31 mouse cellular contexts compared by ENCODE assay signal in the genomic region with DNA sequence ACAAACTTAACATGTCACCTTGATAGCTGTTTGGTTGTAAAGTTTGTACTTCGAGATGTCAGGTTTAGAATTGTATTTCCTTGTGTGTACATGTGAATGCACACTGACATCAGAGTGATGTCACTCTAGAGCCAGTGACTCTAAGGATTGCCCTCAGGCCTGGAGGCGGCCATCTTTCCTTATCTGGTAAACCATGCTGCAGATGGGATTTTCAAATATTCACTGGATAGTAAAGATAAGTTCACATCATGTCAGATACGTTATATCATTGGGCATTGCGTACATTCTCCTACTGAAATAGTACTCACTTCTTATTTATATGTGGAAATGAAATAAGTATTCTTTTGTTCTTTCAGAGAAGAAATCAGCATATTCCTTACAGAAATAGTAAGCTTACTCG. TPM values are rescaled to one million over a fixed set of nuclear protein-coding genes. Genes with fewer than 3 reads are reported as not detected.
A peak's percentile ranks its signal among the peaks of the same experiment; 100 is the strongest.
DNase-seq lines count a peak whose midpoint lies in the region; ATAC-seq and TF ChIP-seq lines count a peak whose summit lies in the region.
"Had no signal": no experiment of that assay in that cellular context is flagged by ENCODE, and none has a peak within 500 bp of the region (broad histone marks: within the 10 kb centered on the region; RNA-seq: fewer than 3 reads in every experiment).

No protein-coding gene starts in this region.

- H3K9me3 ChIP-seq in stomach, embryonic 15.5 days: no peaks in the 10 kb centered on the region
- no peaks in the 10 kb centered on the region for H3K9me3 ChIP-seq in stomach, postnatal 0 days (ENCODE audit: control insufficient read depth, low read length)
- no peaks in the 10 kb centered on the region for H3K9me3 ChIP-seq in liver, embryonic 11.5 days (ENCODE audit: control insufficient read depth, low read length)
- no peaks in the 10 kb centered on the region for H3K9me3 ChIP-seq in liver, embryonic 16.5 days (replicated peaks; ENCODE audit: control insufficient read depth, low read length)
- H3K9me3 ChIP-seq in lung, postnatal 0 days (ENCODE audit: low read length): no peaks in the 10 kb centered on the region
- H3K9me3 ChIP-seq in forebrain, embryonic 10.5 days: no peaks in the 10 kb centered on the region
- H3K9me3 ChIP-seq: embryonic facial prominence, embryonic 12.5 days; forebrain, embryonic 12.5 days; heart, embryonic 13.5 days; hindbrain, embryonic 10.5 days; hindbrain, embryonic 15.5 days; kidney, embryonic 15.5 days; midbrain, embryonic 12.5 days; neural tube, embryonic 12.5 days had no signal

- intact Hi-C loops in gastrocnemius, adult 2 months (cut with DNase I): no loop called here

- H3K4me3 ChIP-seq in stomach, embryonic 15.5 days (replicated peaks): no peak overlapping the region
- H3K4me3 ChIP-seq in stomach, postnatal 0 days (ENCODE audit: low read depth, low read length): no peak overlapping the region
- no peak overlapping the region for H3K4me3 ChIP-seq in liver, embryonic 11.5 days (ENCODE audit: low read depth, low read length)
- H3K4me3 ChIP-seq in liver, embryonic 16.5 days (ENCODE audit: low read depth, low read length): no peak overlapping the region
- no peak overlapping the region for H3K4me3 ChIP-seq in lung, postnatal 0 days (ENCODE audit: low read depth, low read length)
- H3K4me3 ChIP-seq in forebrain, embryonic 10.5 days: no peak overlapping the region
- no peak overlapping the region for H3K4me3 ChIP-seq in gastrocnemius, adult 2 months
- H3K4me3 ChIP-seq: embryonic facial prominence, embryonic 12.5 days; forebrain, embryonic 12.5 days; heart, embryonic 13.5 days; hindbrain, embryonic 10.5 days; hindbrain, embryonic 15.5 days; kidney, embryonic 15.5 days; layer of hippocampus, adult 2 months; midbrain, embryonic 12.5 days; myocyte; neural tube, embryonic 12.5 days had no signal

- no peak for TF ChIP-seq EP300 in stomach, postnatal 0 days (optimal IDR thresholded peaks at IDR 0.05)
- TF ChIP-seq EP300 in lung, postnatal 0 days (IDR thresholded peaks at IDR 0.05): no peak

- ATAC-seq in stomach, embryonic 15.5 days (ENCODE audit: insufficient read depth, low FRiP score, low read depth): peak; percentile 35; the same call in 1 of the 2 replicates
- ATAC-seq in stomach, postnatal 0 days (ENCODE audit: low FRiP score, low TSS enrichment): no peak
- peak; percentile 87 for ATAC-seq in liver, embryonic 11.5 days (replicated peaks; ENCODE audit: low FRiP score)
- peak; percentile 94 for ATAC-seq in liver, embryonic 16.5 days (ENCODE audit: low read depth)
- ATAC-seq in lung, postnatal 0 days: no peak
- ATAC-seq: forebrain, postnatal 0 days; inflammation-experienced regulatory T-cells, adult 6 months had no signal

- H3K4me2 ChIP-seq in stomach, embryonic 15.5 days: no peak overlapping the region
- H3K4me2 ChIP-seq in stomach, postnatal 0 days (replicated peaks; ENCODE audit: low read depth): no peak overlapping the region
- H3K4me2 ChIP-seq in liver, embryonic 11.5 days: no peak overlapping the region
- no peak overlapping the region for H3K4me2 ChIP-seq in liver, embryonic 16.5 days (ENCODE audit: low read depth, low read length)
- no peak overlapping the region for H3K4me2 ChIP-seq in lung, postnatal 0 days (replicated peaks; ENCODE audit: low read depth, low read length)
- H3K4me2 ChIP-seq: embryonic facial prominence, embryonic 12.5 days; forebrain, embryonic 12.5 days; heart, embryonic 13.5 days; hindbrain, embryonic 15.5 days; kidney, embryonic 15.5 days; lung, embryonic 14.5 days; midbrain, embryonic 12.5 days; neural tube, embryonic 12.5 days had no signal

- H3K27ac ChIP-seq in stomach, embryonic 15.5 days: no peak overlapping the region
- no peak overlapping the region for H3K27ac ChIP-seq in stomach, postnatal 0 days (replicated peaks)
- H3K27ac ChIP-seq in liver, embryonic 11.5 days (ENCODE audit: low read depth, low read length): no peak overlapping the region
- peak overlapping the region; percentile 44; the same call in 1 of the 2 replicates for H3K27ac ChIP-seq in liver, embryonic 16.5 days (ENCODE audit: low read length)
- H3K27ac ChIP-seq in lung, postnatal 0 days (ENCODE audit: low read length): no peak overlapping the region
- no peak overlapping the region for H3K27ac ChIP-seq in forebrain, embryonic 10.5 days
- no peak overlapping the region for H3K27ac ChIP-seq in gastrocnemius, adult 2 months
- H3K27ac ChIP-seq: embryonic facial prominence, embryonic 12.5 days; forebrain, embryonic 12.5 days; heart, embryonic 13.5 days; hindbrain, embryonic 10.5 days; hindbrain, embryonic 15.5 days; kidney, embryonic 15.5 days; layer of hippocampus, adult 2 months; midbrain, embryonic 12.5 days; neural tube, embryonic 12.5 days had no signal

- TF ChIP-seq CTCF in stomach, postnatal 0 days (IDR thresholded peaks at IDR 0.05; ENCODE audit: low read depth): no peak
- no peak for TF ChIP-seq CTCF in lung, postnatal 0 days (IDR thresholded peaks at IDR 0.05)
- TF ChIP-seq CTCF in gastrocnemius, adult 2 months (IDR thresholded peaks at IDR 0.05): no peak

- no peaks in the 10 kb centered on the region for H3K27me3 ChIP-seq in stomach, embryonic 15.5 days (replicated peaks)
- H3K27me3 ChIP-seq in stomach, postnatal 0 days (ENCODE audit: control insufficient read depth, insufficient read depth, low read length): no peaks in the 10 kb centered on the region
- H3K27me3 ChIP-seq in liver, embryonic 11.5 days (replicated peaks; ENCODE audit: control insufficient read depth, insufficient read depth, low read length): no peaks in the 10 kb centered on the region
- no peaks in the 10 kb centered on the region for H3K27me3 ChIP-seq in liver, embryonic 16.5 days (ENCODE audit: control insufficient read depth, insufficient read depth, low read depth, low read length)
- no peaks in the 10 kb centered on the region for H3K27me3 ChIP-seq in lung, postnatal 0 days (replicated peaks; ENCODE audit: insufficient read depth, low read length)
- no peaks in the 10 kb centered on the region for H3K27me3 ChIP-seq in forebrain, embryonic 10.5 days (ENCODE audit: poor library complexity, severe bottlenecking)
- H3K27me3 ChIP-seq: CH12.LX; embryonic facial prominence, embryonic 12.5 days; forebrain, embryonic 12.5 days; heart, embryonic 13.5 days; hindbrain, embryonic 15.5 days; kidney, embryonic 15.5 days; midbrain, embryonic 12.5 days; neural tube, embryonic 12.5 days had no signal

- H3K9ac ChIP-seq in stomach, embryonic 15.5 days: no peak overlapping the region
- no peak overlapping the region for H3K9ac ChIP-seq in stomach, postnatal 0 days (ENCODE audit: low read length)
- no peak overlapping the region for H3K9ac ChIP-seq in liver, embryonic 11.5 days (ENCODE audit: low read depth, low read length)
- no peak overlapping the region for H3K9ac ChIP-seq in liver, embryonic 16.5 days (ENCODE audit: low read depth, low read length)
- no peak overlapping the region for H3K9ac ChIP-seq in lung, postnatal 0 days (replicated peaks; ENCODE audit: low read depth)
- H3K9ac ChIP-seq: embryonic facial prominence, embryonic 12.5 days; forebrain, embryonic 12.5 days; forebrain, postnatal 0 days; heart, embryonic 13.5 days; hindbrain, embryonic 15.5 days; kidney, embryonic 15.5 days; lung, embryonic 14.5 days; midbrain, embryonic 12.5 days; neural tube, embryonic 12.5 days had no signal

- no peaks in the 10 kb centered on the region for H3K4me1 ChIP-seq in stomach, embryonic 15.5 days
- no peaks in the 10 kb centered on the region for H3K4me1 ChIP-seq in stomach, postnatal 0 days (replicated peaks; ENCODE audit: control insufficient read depth, insufficient read depth)
- H3K4me1 ChIP-seq in liver, embryonic 11.5 days (replicated peaks; ENCODE audit: control insufficient read depth, insufficient read depth, low read length): no peaks in the 10 kb centered on the region
- peaks cover 3% of the 10 kb centered on the region for H3K4me1 ChIP-seq in liver, embryonic 16.5 days (ENCODE audit: control insufficient read depth, low read depth, low read length)
- H3K4me1 ChIP-seq in lung, postnatal 0 days (ENCODE audit: insufficient read depth, low read depth, low read length): no peaks in the 10 kb centered on the region
- no peaks in the 10 kb centered on the region for H3K4me1 ChIP-seq in forebrain, embryonic 10.5 days
- H3K4me1 ChIP-seq: embryonic facial prominence, embryonic 12.5 days; forebrain, embryonic 12.5 days; heart, embryonic 13.5 days; hindbrain, embryonic 10.5 days; hindbrain, embryonic 15.5 days; kidney, embryonic 15.5 days; midbrain, embryonic 12.5 days; neural tube, embryonic 12.5 days had no signal

- H3K36me3 ChIP-seq in stomach, embryonic 15.5 days: 0 out of 2 replicates have a peak, but pooled peaks cover 6% of the 10 kb centered on the region
- H3K36me3 ChIP-seq in stomach, postnatal 0 days (ENCODE audit: control insufficient read depth, insufficient read depth, low read length): peaks cover 6% of the 10 kb centered on the region; the same call in 1 of the 2 replicates
- H3K36me3 ChIP-seq in liver, embryonic 11.5 days (ENCODE audit: control insufficient read depth, insufficient read depth, low read length): peaks cover 8% of the 10 kb centered on the region; the same call in 1 of the 2 replicates
- H3K36me3 ChIP-seq in liver, embryonic 16.5 days (ENCODE audit: control insufficient read depth, insufficient read depth): peaks cover 29% of the 10 kb centered on the region
- no peaks in the 10 kb centered on the region for H3K36me3 ChIP-seq in lung, postnatal 0 days (ENCODE audit: insufficient read depth, low read length)
- peaks cover 86% of the 10 kb centered on the region for H3K36me3 ChIP-seq in forebrain, embryonic 10.5 days (replicated peaks)
- H3K36me3 ChIP-seq: hindbrain, embryonic 15.5 days had no signal

- 89% methylated on average over 5 of the region's 5 CpGs for WGBS in stomach, embryonic 15.5 days
- WGBS in stomach, postnatal 0 days: 91% methylated on average over 5 of the region's 5 CpGs
- 71% methylated on average over 5 of the region's 5 CpGs for WGBS in liver, embryonic 11.5 days
- WGBS in liver, embryonic 16.5 days (ENCODE audit: insufficient replicate concordance): 47% methylated on average over 5 of the region's 5 CpGs
- WGBS in lung, postnatal 0 days: 82% methylated on average over 5 of the region's 5 CpGs
- 93% methylated on average over 5 of the region's 5 CpGs for WGBS in forebrain, embryonic 10.5 days

- no peak for DNase-seq in stomach, postnatal 0 days (ENCODE audit: low spot score)
- no peak for DNase-seq in liver, embryonic 11.5 days (ENCODE audit: low spot score)
- DNase-seq in lung, postnatal 0 days (ENCODE audit: low spot score): no peak
- no peak for DNase-seq in forebrain, embryonic 10.5 days (ENCODE audit: extremely low spot score, low spot score)
- DNase-seq in gastrocnemius, adult 2 months: no peak
- no peak for DNase-seq in cerebellum, postnatal 14 days
- DNase-seq: adrenal gland, postnatal 14 days; cerebellum, adult 18-20 months; cerebellum, postnatal 10 days; forebrain, postnatal 0 days; gastrocnemius, postnatal 10 days; heart, postnatal 10 days; kidney, adult 11 months; kidney, postnatal 25 days; left cerebral cortex, postnatal 4 days; lung, embryonic 14.5 days; thymus, postnatal 14 days had no signal

RNA-seq across cellular contexts. Expression of a gene that starts 15.7 kb away (rescaled TPM):
- 12.1 and 12.7 TPM in 2 replicates for polyA plus RNA-seq in stomach, embryonic 15.5 days (2015; fragmentation: Nextera tagmentation; extraction: Ambion mirVana)
- polyA plus RNA-seq in stomach, postnatal 0 days (2015; fragmentation: Nextera tagmentation; extraction: Ambion mirVana): 6.4 TPM in 2 replicates
- polyA plus RNA-seq in liver, embryonic 11.5 days (2014; fragmentation: Nextera tagmentation; extraction: Ambion mirVana): 12.4 and 13.1 TPM in 2 replicates
- 5.2 and 6.5 TPM in 2 replicates for polyA plus RNA-seq in liver, embryonic 16.5 days (2015; fragmentation: Nextera tagmentation; extraction: Ambion mirVana)
- polyA plus RNA-seq in lung, postnatal 0 days (2015; fragmentation: Nextera tagmentation; extraction: Ambion mirVana): 7.5 and 8.9 TPM in 2 replicates
- 9.2 and 9.5 TPM in 2 replicates for polyA plus RNA-seq in forebrain, embryonic 10.5 days (2016; fragmentation: Nextera tagmentation; extraction: Ambion mirVana)
- total RNA-seq in gastrocnemius, adult 2 months (2021): 1 to 10 TPM; 3.2 to 7.9 TPM

RNA-seq across cellular contexts. Expression of a gene that starts 15.7 kb away (rescaled TPM):
- polyA plus RNA-seq in stomach, embryonic 15.5 days (2015; fragmentation: Nextera tagmentation; extraction: Ambion mirVana): 16.7 TPM in 2 replicates
- polyA plus RNA-seq in stomach, postnatal 0 days (2015; fragmentation: Nextera tagmentation; extraction: Ambion mirVana): 3.7 and 4.3 TPM in 2 replicates
- polyA plus RNA-seq in liver, embryonic 11.5 days (2014; fragmentation: Nextera tagmentation; extraction: Ambion mirVana): 26.4 and 31.3 TPM in 2 replicates
- 21.3 and 26.5 TPM in 2 replicates for polyA plus RNA-seq in liver, embryonic 16.5 days (2015; fragmentation: Nextera tagmentation; extraction: Ambion mirVana)
- polyA plus RNA-seq in lung, postnatal 0 days (2015; fragmentation: Nextera tagmentation; extraction: Ambion mirVana): 1.3 and 1.8 TPM in 2 replicates
- polyA plus RNA-seq in forebrain, embryonic 10.5 days (2016; fragmentation: Nextera tagmentation; extraction: Ambion mirVana): 34.4 and 36.8 TPM in 2 replicates
- total RNA-seq in gastrocnemius, adult 2 months (2021): under 1 TPM; 0.48 to 0.70 TPM

Comparison
In these comparisons a context has a peak if more than half of its experiments do, and no peak if none do; other contexts are left out.
1. ATAC-seq: peak in stomach, embryonic 15.5 days (single experiment), liver, embryonic 11.5 days (single experiment) and liver, embryonic 16.5 days (single experiment); none in stomach, postnatal 0 days (single experiment) and lung, postnatal 0 days (single experiment).